Mouse (Mus musculus): ENCODE measurements around the gene Mapk6.

Gene Mapk6

DNA sequence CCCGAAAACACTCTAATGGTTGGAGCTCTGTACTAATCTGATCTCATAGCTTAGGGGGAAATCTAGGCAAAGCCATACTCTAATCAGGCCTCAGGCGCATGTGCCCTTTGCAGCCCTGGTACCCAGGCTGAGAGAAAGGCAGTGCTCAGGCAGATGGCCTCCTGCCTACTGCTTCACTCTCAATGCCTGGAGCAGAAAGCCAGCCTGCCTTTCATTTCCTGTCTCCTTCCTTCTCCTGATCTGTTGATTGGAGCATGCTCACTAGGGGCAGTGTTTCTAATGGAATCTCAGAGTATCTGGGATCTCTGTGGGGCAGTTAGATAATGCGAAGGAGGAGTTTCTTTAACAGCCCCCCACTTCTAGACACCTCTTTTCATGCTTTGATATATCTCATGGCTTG, 90.4 kb downstream of the Mapk6 start:
- peak; percentile 39 to 42 for DNase-seq (ENCODE audit: low spot score in 2 of 2)

All from right cerebral cortex, adult 2 months (tissue).